ENCODE assay signal across 8 mouse cellular contexts in the genomic region with DNA sequence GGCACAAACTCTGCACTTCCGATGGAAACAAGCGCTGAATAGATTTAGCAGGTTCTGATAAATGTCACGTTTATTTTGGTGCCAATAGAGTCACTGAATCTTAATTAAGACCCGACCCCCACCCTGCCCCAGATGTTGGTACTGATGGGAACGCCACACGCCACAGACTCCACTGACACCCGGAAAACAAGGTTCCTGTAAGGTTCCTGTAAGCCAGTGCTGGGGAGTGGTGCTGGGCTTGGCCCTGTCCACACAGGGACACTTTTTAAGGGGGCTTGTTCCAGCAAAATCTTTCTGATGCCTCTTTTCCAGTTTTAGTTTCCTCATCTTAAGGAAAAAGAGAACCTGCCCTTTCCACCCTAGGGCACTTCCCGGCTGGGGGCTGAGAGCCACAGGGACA.
DNase-seq lines count a peak whose midpoint lies in the region; ATAC-seq and TF ChIP-seq lines count a peak whose summit lies in the region.

No protein-coding gene starts in this region.

- H3K36me3 ChIP-seq in forebrain, embryonic 15.5 days: no peaks in the 10 kb centered on the region
- no peaks in the 10 kb centered on the region for H3K36me3 ChIP-seq in limb, embryonic 11.5 days (ENCODE audit: control insufficient read depth, insufficient read depth, low read length)

- H3K4me1 ChIP-seq in forebrain, embryonic 15.5 days: peaks cover 18% of the 10 kb centered on the region
- peaks cover 16% of the 10 kb centered on the region for H3K4me1 ChIP-seq in limb, embryonic 11.5 days (ENCODE audit: control insufficient read depth, insufficient read depth, low read length)

- WGBS in forebrain, embryonic 15.5 days: 2% methylated on average over 8 of the region's 8 CpGs
- 4% methylated on average over 8 of the region's 8 CpGs for WGBS in limb, embryonic 11.5 days

- ATAC-seq in forebrain, embryonic 15.5 days (replicated peaks): peak; percentile 65
- peak; percentile 57 for ATAC-seq in limb, embryonic 11.5 days (ENCODE audit: insufficient number of reproducible peaks, low FRiP score, low TSS enrichment, low read depth)
- no peak for ATAC-seq in inflammation-experienced regulatory T-cells, adult 6 months

- peak overlapping the region; percentile 52 for H3K4me3 ChIP-seq in layer of hippocampus, adult 2 months
- peak overlapping the region; percentile 42 for H3K4me3 ChIP-seq in forebrain, embryonic 15.5 days
- H3K4me3 ChIP-seq in limb, embryonic 11.5 days (ENCODE audit: low read depth, low read length): peak overlapping the region; percentile 20

- no peaks in the 10 kb centered on the region for H3K9me3 ChIP-seq in forebrain, embryonic 15.5 days
- no peaks in the 10 kb centered on the region for H3K9me3 ChIP-seq in limb, embryonic 11.5 days (ENCODE audit: control insufficient read depth, low read length)

- TF ChIP-seq CTCF in layer of hippocampus, adult 2 months (conservative IDR thresholded peaks at IDR 0.05): no peak

- no peak overlapping the region for H3K27ac ChIP-seq in layer of hippocampus, adult 2 months
- peak overlapping the region; percentile 70 for H3K27ac ChIP-seq in forebrain, embryonic 15.5 days (replicated peaks)
- peak overlapping the region; percentile 83 for H3K27ac ChIP-seq in limb, embryonic 11.5 days (replicated peaks; ENCODE audit: low read depth, low read length)

- H3K9ac ChIP-seq in forebrain, embryonic 15.5 days (replicated peaks): peak overlapping the region; percentile 41
- peak overlapping the region; percentile 5; the same call in 1 of the 2 replicates for H3K9ac ChIP-seq in limb, embryonic 11.5 days (ENCODE audit: low read length)

- no peak for DNase-seq in layer of hippocampus, adult 2 months (ENCODE audit: low spot score in 2 of 2)
- DNase-seq in layer of hippocampus, postnatal 14 days (ENCODE audit: low spot score in 2 of 2): no peak
- no peak for DNase-seq in limb, embryonic 11.5 days (ENCODE audit: low spot score)
- peak; percentile 3 for DNase-seq in skeletal muscle tissue, adult 2 months (ENCODE audit: low read depth, low spot score)
- DNase-seq in cerebellum, postnatal 14 days: no peak
- no peak for DNase-seq in layer of hippocampus, adult 11-12 months (ENCODE audit: low spot score)

- H3K27me3 ChIP-seq in forebrain, embryonic 15.5 days: peaks cover 3% of the 10 kb centered on the region; the same call in 1 of the 2 replicates
- no peaks in the 10 kb centered on the region for H3K27me3 ChIP-seq in limb, embryonic 11.5 days (ENCODE audit: control insufficient read depth, insufficient read depth, low read length)

- H3K4me2 ChIP-seq in forebrain, embryonic 15.5 days (replicated peaks): peak overlapping the region; percentile 73
- H3K4me2 ChIP-seq in limb, embryonic 11.5 days (ENCODE audit: low read depth, severe bottlenecking): peak overlapping the region; percentile 68
